Mouse (Mus musculus): Measurements from ENCODE around the gene Zfp709.
"Not testable (repeated sequence)": the region's sequence is repeated elsewhere in the genome, so short reads cannot be mapped to it uniquely, and the experiment has no call there.

The Zfp709 gene

GRCm38 (mm10) chr8:71925791-71926190 is 44.0 kb downstream of the Zfp709 start:
- DNase-seq (ENCODE audit: low spot score), result no peak

DNA sequence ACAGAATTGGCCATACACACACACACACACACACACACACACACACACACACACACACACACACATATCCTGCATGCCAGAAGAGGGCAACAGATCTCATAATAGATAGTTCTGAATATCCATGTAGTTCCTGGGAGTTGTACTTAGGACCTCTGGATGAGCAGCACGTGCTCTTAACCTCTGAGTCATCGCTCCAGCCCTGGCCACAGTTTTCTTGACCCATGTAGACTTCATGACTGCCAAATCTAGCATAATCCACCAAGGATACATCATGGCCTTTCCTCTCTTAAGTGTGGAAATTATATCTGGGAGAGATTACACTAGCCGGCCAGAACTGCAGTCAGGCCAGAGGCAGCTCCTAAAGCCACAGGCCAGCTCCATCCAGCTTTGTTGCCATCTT is 44.7 kb downstream of the Zfp709 start:
- no peak for DNase-seq (ENCODE audit: low spot score)

GRCm38 (mm10) chr8:71927779-71928178 is 46.0 kb downstream of the Zfp709 start:
- peak; percentile 64 for DNase-seq (ENCODE audit: low spot score)

DNA sequence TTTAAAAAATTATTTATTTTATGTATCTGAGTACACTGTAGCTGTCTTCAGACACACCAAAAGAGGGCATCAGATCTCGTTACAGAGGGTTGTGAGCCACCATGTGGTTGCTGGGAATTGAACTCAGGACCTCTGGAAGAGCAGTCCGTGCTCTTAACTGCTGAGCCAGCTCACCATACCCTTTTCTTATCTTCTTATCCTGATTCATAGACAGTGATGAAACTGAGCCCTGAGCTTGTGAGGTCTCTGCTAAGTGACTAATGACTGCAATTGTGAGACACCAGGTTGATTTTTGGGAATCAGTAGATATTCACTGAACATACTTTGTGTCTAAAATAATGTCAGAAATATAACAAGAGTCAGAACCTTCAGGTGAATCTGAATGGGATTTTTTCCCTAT is 56.2 kb downstream of the Zfp709 start:
- not testable (repeated sequence) for DNase-seq (ENCODE audit: low spot score)

DNA sequence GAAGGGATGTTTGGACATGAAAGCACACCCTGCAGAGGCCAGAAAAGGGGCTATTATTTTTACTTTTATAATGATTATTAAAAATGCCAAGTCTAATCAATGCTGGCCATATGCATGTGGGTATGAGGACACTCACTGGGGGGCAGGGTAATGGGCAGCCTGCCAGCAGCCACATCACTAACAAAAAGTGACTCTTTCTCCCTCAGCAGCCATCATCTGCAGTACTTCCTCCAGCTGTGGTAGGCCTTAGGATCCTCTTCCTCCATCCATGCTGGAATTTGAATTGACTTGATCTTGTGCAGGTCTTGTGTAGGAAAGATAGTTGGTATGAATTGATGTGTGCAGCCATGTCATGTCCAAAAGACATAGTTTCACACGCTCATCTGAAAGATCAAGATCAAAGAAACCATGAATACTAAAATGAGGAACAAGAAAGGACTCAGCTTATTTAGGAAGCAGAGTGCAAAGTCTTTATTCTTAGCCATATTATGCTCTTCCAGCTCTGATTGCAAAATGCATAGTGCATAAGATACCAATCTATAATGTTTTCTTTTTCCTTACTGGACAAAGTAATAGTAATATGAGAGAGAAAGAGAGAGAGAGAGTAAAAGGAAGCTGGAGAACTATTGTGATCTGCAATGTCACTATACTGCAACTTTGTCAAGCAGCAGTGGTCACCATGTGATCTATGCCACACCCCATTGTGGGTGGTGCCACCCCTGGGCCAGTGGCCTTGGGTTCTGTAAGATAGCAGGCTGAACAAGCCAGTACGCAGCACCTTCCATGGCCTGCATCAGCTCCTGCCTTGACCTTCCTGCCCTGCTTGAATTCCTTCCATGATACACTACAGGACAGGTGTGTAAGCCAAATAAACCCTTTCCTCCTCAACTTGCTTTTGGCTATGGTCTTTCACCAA is 58.7 kb downstream of the Zfp709 start:
- peak; percentile 45 for DNase-seq (ENCODE audit: low spot score)

DNA sequence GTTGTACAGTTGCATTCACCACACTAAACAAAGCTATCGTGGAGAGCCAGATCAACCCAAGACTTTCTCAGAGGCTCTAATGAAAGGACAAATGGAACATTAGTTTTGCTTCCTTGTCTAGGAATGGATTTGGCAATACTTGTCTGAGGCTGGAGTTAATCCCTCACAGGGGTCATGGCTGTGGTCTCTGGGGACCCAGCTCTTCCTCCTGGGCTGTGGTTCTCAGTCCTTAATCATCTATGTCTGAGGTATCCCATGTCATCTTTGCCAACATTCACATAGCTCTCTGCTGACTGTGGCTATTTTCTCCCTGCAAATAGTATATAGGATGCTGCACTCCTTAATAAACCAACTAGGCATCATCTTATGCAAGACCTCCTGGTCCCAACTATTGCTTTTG is 60.0 kb downstream of the Zfp709 start:
- no peak for DNase-seq (ENCODE audit: low spot score)
